Mouse (Mus musculus) forelimb bud, embryonic 11.5 days (tissue): ENCODE measurements at regions not wholly inside any gene's neighbourhood (a gene's known extent, or its start where the extent isn't known, plus 50 kb on each side); places are given as distances from the start of the nearest gene placed in this dataset.
A peak's percentile ranks its signal among the peaks of the same experiment; 100 is the strongest.

Source experiments
- DNase-seq: peaks from one replicate; pipeline ENCODE4 v3.0.0-alpha.2; 2012; ENCODE audit warnings: low read depth, low spot score

GRCm38 (mm10) chr13:47974216-47974615 is 286.8 kb upstream of the Id4 start:
- no peak for DNase-seq

DNA sequence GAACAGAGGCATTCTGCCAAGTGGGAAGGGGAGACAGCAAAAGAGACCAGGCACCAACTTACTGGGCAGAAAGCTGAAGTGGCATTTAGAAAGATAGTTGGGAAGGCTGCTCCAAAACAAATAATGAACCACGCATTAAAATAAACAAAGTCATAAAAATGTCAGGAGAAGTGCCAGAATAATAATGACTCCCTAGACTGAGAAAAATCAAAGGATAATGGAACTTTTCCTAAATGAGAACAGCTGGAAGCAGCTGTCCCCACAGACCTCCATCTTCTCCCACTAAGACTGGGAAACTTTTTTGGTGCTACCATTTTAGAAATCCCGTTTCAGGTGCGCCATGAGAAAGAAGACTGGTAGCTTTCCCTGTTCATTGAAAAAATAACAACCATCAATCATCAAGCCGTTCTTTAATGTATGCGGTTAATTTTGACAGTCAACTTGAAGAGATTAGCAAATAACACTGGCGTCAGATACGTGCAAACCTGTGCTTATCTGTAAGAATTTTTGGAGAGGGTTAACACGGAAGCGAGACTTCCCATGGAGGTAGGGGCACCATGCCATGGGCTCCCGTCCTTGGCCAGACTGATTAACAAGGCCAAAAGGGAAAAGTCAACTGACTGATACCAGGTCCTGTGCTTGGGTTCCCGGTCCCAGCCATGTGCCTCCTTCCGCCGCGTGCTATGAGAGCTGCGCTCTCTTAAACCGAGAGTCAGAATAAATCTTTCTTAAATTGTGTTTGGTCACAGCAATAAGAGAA is 286.1 kb upstream of the Id4 start:
- DNase-seq: no peak

DNA sequence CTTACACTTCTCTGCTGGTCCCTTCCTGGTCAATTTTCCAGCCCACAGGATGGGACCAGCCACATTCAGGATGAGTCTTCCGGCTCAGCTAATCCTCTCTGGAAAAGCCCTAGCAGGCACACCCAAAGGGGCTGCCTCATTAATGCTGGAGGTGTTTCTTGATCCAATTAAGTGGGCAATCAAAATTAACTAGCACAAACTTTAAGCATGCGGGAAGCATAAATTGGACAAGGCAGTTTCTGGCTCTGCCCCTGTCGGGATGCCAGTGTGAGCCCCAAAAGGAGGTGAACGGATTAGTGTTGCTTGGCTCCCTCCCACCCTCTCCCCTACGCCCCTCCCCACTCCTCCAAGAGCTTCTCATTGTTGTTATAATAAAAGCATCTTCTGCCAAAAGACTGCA is 262.5 kb upstream of the Id4 start:
- DNase-seq: peak; percentile 29

- DNase-seq: no peak
These were observed 261.6 kb upstream of the Id4 start for GRCm38 (mm10) chr13:47999399-47999798.

DNA sequence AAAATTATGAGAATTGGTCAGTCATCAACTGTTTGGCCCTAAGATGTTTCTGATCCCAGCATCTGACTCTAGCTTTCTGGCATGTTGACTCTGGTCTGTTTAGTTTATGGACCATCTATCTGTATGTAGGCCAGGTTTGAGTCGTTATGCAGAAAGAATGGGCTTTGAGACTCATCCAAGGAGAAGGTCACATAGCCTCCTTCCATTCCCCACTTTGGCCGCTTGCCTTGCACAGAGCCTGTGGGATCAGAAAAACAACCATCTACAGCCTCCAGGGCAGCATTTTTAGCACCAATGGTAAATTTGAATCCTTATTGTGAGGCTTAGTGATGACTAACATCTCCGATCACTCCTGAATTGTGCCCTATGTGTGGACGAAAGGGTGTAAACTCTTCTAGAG is 257.9 kb upstream of the Id4 start:
- no peak for DNase-seq

- no peak for DNase-seq
These were observed 247.7 kb upstream of the Id4 start for GRCm38 (mm10) chr13:48013336-48013750.

DNA sequence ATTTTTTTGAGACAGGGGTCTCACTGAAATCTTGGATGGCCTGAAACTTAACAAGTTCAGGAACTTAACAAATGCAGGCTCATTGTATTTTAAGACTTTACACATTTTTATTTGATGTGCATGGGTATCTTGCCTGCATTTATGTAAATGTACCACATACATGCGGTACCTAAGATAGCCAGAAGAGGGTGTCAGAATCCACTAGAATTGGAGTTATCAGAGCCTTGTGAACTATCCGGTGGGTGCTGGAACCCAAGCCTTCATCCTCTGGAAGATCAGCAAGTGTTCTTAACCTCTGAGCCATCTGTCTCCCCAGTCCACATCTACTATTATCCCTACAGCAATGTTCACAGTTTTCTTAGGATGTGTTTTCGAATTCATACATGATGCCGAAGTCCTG is 245.7 kb upstream of the Id4 start:
- no peak for DNase-seq

DNA sequence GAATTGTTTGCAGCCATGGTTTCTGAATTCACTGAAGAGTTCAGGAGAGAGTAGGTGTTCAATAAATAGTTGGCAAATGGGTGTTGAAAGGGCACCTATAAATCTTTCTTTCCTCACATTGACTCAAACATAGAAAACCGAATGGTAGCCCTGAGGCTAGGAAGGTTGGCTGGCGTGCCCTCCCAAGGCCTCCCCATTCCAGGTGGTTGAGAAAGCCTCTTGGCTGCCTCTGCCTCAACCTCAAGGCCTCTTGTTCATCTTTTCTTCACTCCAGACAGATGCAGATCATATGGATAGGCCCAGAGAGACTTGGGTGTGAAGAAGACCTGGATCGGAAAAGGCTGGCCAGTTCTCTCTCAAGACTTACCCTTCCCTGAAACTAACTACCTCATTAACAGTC is 245.0 kb upstream of the Id4 start:
- no peak for DNase-seq

- no peak for DNase-seq
These were observed 244.4 kb upstream of the Id4 start for GRCm38 (mm10) chr13:48016606-48017005.

DNA sequence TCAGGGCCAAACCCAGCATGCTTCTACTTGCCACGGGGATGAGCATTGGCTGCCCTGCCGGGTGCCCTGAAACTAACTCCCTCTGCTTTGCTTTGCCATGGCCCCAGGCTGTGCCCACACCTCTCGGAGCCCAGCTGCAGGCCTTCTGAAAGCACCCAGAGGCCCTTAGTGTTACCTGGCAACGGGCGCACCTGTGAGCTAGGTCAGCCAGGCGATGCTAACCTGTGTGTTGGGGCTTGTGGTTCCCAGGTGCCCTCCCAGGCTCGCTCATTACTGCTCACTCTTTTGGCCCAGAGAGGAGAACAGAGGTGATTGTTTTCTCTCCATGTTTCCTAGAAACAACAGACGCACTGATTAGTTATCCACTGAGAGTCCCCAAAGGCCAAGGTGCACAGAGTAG is 243.4 kb upstream of the Id4 start:
- DNase-seq: no peak

GRCm38 (mm10) chr13:48018606-48019005 is 242.4 kb upstream of the Id4 start:
- DNase-seq: no peak

- no peak for DNase-seq
These were observed 237.9 kb upstream of the Id4 start for GRCm38 (mm10) chr13:48022958-48023615.

DNA sequence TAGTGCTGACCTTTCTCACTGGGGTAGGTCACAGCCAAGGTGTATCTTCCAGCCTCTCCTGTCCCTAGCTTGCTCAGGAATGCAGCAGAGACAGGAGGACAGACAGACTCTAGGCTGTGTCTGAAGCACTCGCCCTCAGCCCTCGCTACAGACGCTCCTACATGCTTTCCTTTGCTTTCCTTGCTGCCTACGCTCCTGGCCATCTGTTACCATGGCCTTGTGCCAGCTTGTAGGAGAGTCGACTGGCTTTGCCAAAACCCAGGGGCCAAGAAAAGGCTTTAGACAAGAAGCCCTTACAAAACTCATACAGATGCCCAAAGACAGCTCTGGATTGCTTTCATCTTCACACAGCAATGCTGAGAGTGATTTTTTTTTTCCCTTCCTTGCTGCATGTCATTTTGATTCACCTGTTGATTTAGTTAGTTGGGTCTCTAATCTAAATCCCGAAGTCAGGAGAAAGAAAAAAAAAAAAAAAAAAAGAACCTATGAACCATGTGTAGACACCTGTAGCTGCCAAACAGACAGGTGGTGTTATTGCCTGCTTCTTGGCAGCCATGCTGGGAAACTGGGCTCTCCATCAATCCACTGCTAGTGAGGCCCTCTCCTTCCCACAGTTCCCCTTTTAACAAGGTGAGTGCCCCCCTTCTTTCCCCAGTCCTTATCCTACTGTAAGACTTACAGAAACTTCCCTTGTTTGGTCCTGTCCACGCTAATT is 233.1 kb upstream of the Id4 start:
- DNase-seq: no peak

DNA sequence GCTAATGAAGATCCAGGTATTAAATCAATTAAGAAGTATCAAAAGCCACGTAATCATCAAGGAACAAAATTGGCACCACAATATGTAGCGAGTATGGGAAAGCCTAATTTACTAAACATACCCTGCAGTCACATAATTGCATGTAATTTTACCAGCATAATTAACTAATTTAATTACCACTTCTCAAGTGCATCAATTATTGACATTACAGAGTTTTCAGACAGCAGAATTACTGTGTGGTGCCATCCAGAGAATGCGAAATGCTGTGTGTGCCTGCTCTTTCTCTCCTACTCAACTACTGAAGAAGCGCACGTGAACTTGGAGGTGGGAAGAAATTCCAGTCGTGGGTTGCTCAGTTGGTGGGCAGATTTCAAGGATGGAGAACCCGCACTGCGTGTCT is 229.5 kb upstream of the Id4 start:
- no peak for DNase-seq

DNA sequence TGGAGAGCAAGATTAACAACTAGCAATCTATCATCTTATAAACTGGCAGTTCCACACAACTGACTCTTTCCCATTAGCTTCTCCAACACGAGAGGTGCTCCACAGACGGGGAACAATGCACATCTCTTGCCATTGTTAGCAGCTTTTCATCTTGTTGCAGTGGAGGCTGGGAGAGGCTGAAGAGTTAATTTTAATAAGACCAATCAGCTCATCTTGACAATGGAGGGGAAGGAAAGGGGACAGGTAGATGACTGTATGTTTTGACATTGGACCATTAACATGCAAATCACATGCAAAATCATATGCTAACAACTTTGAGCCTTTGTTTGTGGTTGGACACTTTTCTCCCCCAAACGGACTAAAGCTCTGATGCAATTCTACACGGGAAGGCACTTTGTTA is 218.9 kb upstream of the Id4 start:
- DNase-seq: no peak

- no peak for DNase-seq
These were observed 218.5 kb upstream of the Id4 start for GRCm38 (mm10) chr13:48042572-48042971.

- DNase-seq: no peak
These were observed 214.8 kb upstream of the Id4 start for GRCm38 (mm10) chr13:48046201-48046750.

- no peak for DNase-seq
These were observed 211.2 kb upstream of the Id4 start for GRCm38 (mm10) chr13:48049796-48050195.

DNA sequence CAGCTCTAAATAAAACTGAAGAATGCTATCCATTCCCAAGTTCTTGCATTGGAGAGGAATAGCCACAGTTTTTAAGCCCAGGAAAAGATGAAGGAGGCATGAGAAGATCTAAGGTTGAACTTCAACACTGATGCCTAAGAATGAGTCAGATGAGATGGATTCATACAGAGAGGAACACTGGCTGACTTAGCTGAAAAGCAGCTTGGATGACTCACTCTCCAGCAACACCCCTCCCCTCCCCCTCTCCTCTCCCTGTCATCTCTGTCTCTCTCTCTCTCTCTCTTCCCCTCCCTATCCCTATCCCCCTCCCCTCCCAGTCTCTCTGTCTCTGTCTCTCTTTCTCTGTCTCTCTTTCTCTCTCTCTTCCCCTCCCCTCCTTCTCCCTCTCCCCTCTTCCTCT is 186.4 kb upstream of the Id4 start:
- no peak for DNase-seq

GRCm38 (mm10) chr13:48075315-48075714 is 185.7 kb upstream of the Id4 start:
- no peak for DNase-seq

DNA sequence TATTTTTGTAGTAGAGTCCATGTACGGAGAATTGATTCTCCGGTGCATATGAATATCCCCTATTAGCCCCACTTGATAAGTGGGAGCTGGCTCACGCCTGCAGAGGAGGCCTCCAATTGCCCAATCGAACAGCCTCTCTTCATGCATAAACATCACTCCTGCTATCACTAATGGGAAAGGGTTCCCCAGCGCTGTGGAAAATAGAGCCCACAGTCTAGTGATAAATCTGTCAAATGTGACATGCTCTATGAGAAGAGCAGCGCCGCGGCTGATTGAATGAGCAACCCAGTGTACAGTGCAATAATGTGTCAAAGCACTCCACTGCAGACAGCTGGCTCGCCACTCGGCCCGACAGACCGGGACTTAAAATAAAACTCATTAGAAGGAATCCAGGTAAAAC is 182.8 kb upstream of the Id4 start:
- no peak for DNase-seq

GRCm38 (mm10) chr13:48083294-48083693 is 177.7 kb upstream of the Id4 start:
- DNase-seq: no peak

DNA sequence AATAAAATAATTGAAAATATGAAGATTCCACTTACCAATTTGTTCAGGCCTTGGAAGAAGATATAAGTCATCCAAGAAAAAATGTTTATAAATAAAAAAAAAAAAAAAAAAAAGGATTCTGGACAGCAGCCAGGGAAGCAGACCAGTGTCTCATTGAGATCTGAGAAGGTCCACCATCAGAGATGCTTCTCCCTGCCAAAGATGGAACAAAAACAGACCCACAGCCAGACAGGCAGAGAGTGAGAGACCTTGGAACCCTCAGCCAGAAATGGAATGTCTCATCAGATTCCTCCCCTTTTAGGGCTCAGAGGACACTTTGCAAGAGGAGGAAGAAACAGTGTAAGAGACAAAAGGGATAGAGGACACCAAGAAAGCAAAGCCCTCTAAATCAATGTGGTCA is 177.2 kb upstream of the Id4 start:
- no peak for DNase-seq
